ENCODE assay signal across 8 mouse cellular contexts in the genomic region with DNA sequence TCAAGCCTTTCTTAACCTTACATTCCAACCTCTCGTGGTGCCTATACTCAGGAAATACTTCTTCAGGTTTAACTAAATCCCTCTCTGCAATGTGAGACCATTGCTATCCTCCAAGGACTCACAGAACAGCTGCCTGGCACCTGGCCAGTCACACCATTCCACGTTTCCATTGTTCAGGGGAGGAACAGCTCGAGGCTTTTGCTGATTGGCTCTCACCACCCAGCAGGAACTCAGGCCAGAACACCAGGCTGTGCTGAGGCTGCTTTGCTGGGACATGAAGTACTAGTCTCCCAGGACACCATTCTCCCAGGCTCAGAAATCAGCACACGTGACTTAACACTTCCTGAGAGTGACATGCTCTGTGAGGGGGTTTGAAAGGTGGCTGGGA.
DNase-seq lines count a peak whose midpoint lies in the region; ATAC-seq lines count a peak whose summit lies in the region.

No protein-coding gene starts in this region.

- H3K27me3 ChIP-seq in kidney, embryonic 14.5 days (ENCODE audit: control insufficient read depth, insufficient read depth, low read length), result no peaks in the 10 kb centered on the region
- no peaks in the 10 kb centered on the region for H3K27me3 ChIP-seq in embryonic facial prominence, embryonic 12.5 days
- H3K27me3 ChIP-seq in intestine, embryonic 14.5 days (replicated peaks; ENCODE audit: control insufficient read depth, insufficient read depth, low read length), result no peaks in the 10 kb centered on the region
- no peaks in the 10 kb centered on the region for H3K27me3 ChIP-seq in limb, embryonic 12.5 days
- no peaks in the 10 kb centered on the region for H3K27me3 ChIP-seq in neural tube, embryonic 15.5 days (replicated peaks)

- H3K4me2 ChIP-seq in kidney, embryonic 14.5 days (replicated peaks; ENCODE audit: low read depth, low read length), result no peak overlapping the region
- no peak overlapping the region for H3K4me2 ChIP-seq in embryonic facial prominence, embryonic 12.5 days (replicated peaks)
- no peak overlapping the region for H3K4me2 ChIP-seq in intestine, embryonic 14.5 days (ENCODE audit: low read length)
- no peak overlapping the region for H3K4me2 ChIP-seq in limb, embryonic 12.5 days
- H3K4me2 ChIP-seq in neural tube, embryonic 15.5 days, result no peak overlapping the region

- 20% methylated on average over 4 of the region's 4 CpGs for WGBS in kidney, embryonic 14.5 days
- 8% methylated on average over 4 of the region's 4 CpGs for WGBS in embryonic facial prominence, embryonic 12.5 days
- 19% methylated on average over 4 of the region's 4 CpGs for WGBS in intestine, embryonic 14.5 days
- WGBS in limb, embryonic 12.5 days, result 10% methylated on average over 4 of the region's 4 CpGs
- 8% methylated on average over 4 of the region's 4 CpGs for WGBS in neural tube, embryonic 15.5 days

- H3K36me3 ChIP-seq in kidney, embryonic 14.5 days (ENCODE audit: control insufficient read depth, insufficient read depth, low read length), result no peaks in the 10 kb centered on the region
- H3K36me3 ChIP-seq in embryonic facial prominence, embryonic 12.5 days, result no peaks in the 10 kb centered on the region
- no peaks in the 10 kb centered on the region for H3K36me3 ChIP-seq in intestine, embryonic 14.5 days (ENCODE audit: control insufficient read depth, insufficient read depth, low read length)
- H3K36me3 ChIP-seq in limb, embryonic 12.5 days, result no peaks in the 10 kb centered on the region
- no peaks in the 10 kb centered on the region for H3K36me3 ChIP-seq in neural tube, embryonic 15.5 days

- ATAC-seq in kidney, embryonic 14.5 days (ENCODE audit: low FRiP score, low TSS enrichment), result peak; percentile 85
- peak; percentile 95 for ATAC-seq in embryonic facial prominence, embryonic 12.5 days (ENCODE audit: insufficient number of reproducible peaks, insufficient read depth, low FRiP score, low TSS enrichment)
- peak; percentile 87 for ATAC-seq in intestine, embryonic 14.5 days (replicated peaks; ENCODE audit: low FRiP score, low TSS enrichment, low read depth)
- ATAC-seq in limb, embryonic 12.5 days (ENCODE audit: insufficient number of reproducible peaks, insufficient read depth, low FRiP score, low TSS enrichment, low read depth), result peak; percentile 97
- peak; percentile 72; the same call in 1 of the 2 replicates for ATAC-seq in neural tube, embryonic 15.5 days (ENCODE audit: low FRiP score)
- no peak for ATAC-seq in megakaryocyte progenitor cell, adult 5-6 weeks (replicated peaks; ENCODE audit: poor library complexity)

- no peak overlapping the region for H3K27ac ChIP-seq in kidney, embryonic 14.5 days (ENCODE audit: low read depth, low read length)
- peak overlapping the region; percentile 93 for H3K27ac ChIP-seq in embryonic facial prominence, embryonic 12.5 days
- peak overlapping the region; percentile 74 for H3K27ac ChIP-seq in intestine, embryonic 14.5 days (ENCODE audit: low read depth)
- H3K27ac ChIP-seq in limb, embryonic 12.5 days, result peak overlapping the region; percentile 93
- H3K27ac ChIP-seq in neural tube, embryonic 15.5 days (replicated peaks), result peak overlapping the region; percentile 67

- no peak overlapping the region for H3K4me3 ChIP-seq in kidney, embryonic 14.5 days (ENCODE audit: low read length)
- H3K4me3 ChIP-seq in embryonic facial prominence, embryonic 12.5 days, result no peak overlapping the region
- H3K4me3 ChIP-seq in intestine, embryonic 14.5 days (ENCODE audit: low read depth, low read length), result no peak overlapping the region
- no peak overlapping the region for H3K4me3 ChIP-seq in limb, embryonic 12.5 days (replicated peaks)
- H3K4me3 ChIP-seq in neural tube, embryonic 15.5 days (replicated peaks), result no peak overlapping the region

- peaks cover 5% of the 10 kb centered on the region; the same call in 1 of the 2 replicates for H3K9me3 ChIP-seq in kidney, embryonic 14.5 days (ENCODE audit: control insufficient read depth, low read length)
- H3K9me3 ChIP-seq in embryonic facial prominence, embryonic 12.5 days, result no peaks in the 10 kb centered on the region
- 0 out of 2 replicates have a peak, but pooled peaks cover 5% of the 10 kb centered on the region for H3K9me3 ChIP-seq in intestine, embryonic 14.5 days (ENCODE audit: control insufficient read depth, low read length)
- no peaks in the 10 kb centered on the region; the same call in 1 of the 2 replicates for H3K9me3 ChIP-seq in limb, embryonic 12.5 days
- no peaks in the 10 kb centered on the region for H3K9me3 ChIP-seq in neural tube, embryonic 15.5 days (replicated peaks)

- no peak overlapping the region for H3K9ac ChIP-seq in kidney, embryonic 14.5 days (ENCODE audit: low read depth, low read length)
- H3K9ac ChIP-seq in embryonic facial prominence, embryonic 12.5 days, result no peak overlapping the region
- no peak overlapping the region for H3K9ac ChIP-seq in intestine, embryonic 14.5 days (ENCODE audit: low read length)
- H3K9ac ChIP-seq in limb, embryonic 12.5 days (replicated peaks), result no peak overlapping the region
- H3K9ac ChIP-seq in neural tube, embryonic 15.5 days (replicated peaks), result no peak overlapping the region

- no peaks in the 10 kb centered on the region for H3K4me1 ChIP-seq in kidney, embryonic 14.5 days (ENCODE audit: control insufficient read depth, insufficient read depth, low read length)
- H3K4me1 ChIP-seq in embryonic facial prominence, embryonic 12.5 days, result peaks cover 21% of the 10 kb centered on the region
- peaks cover 14% of the 10 kb centered on the region; the same call in 1 of the 2 replicates for H3K4me1 ChIP-seq in intestine, embryonic 14.5 days (replicated peaks; ENCODE audit: control insufficient read depth, insufficient read depth, low read length)
- H3K4me1 ChIP-seq in limb, embryonic 12.5 days (replicated peaks), result peaks cover 33% of the 10 kb centered on the region
- H3K4me1 ChIP-seq in neural tube, embryonic 15.5 days, result peaks cover 8% of the 10 kb centered on the region

- no peak for DNase-seq in kidney, adult 11 months
- peak; percentile 33 for DNase-seq in gonadal fat pad, adult 2 months (ENCODE audit: low read depth)
- peak; percentile 68 for DNase-seq in intestine, embryonic 14.5 days (ENCODE audit: low spot score)
